Mouse (Mus musculus) CD8-positive naive resting alpha-beta T cell, adult 2 months (primary cell): Measurements from ENCODE around the gene Satb2.
A peak's percentile ranks its signal among the peaks of the same experiment; 100 is the strongest.

Experiments
- DNase-seq, 2 experiments: peaks; one replicate each; pipeline ENCODE4 v3.0.0; 2022; ENCODE audit warnings: low read depth in 2 of 2, low spot score in 2 of 2

Satb2 gene

GRCm38 (mm10) chr1:56973593-56973950, 4.9 kb downstream of the Satb2 start:
- no peak for DNase-seq

GRCm38 (mm10) chr1:56972950-56973592, 5.4 kb downstream of the Satb2 start:
- DNase-seq = peak in 1 of 2 experiments; percentile 21

- DNase-seq = no peak
Observed at GRCm38 (mm10) chr1:56972251-56972949, 6.0 kb downstream of the Satb2 start.

DNA sequence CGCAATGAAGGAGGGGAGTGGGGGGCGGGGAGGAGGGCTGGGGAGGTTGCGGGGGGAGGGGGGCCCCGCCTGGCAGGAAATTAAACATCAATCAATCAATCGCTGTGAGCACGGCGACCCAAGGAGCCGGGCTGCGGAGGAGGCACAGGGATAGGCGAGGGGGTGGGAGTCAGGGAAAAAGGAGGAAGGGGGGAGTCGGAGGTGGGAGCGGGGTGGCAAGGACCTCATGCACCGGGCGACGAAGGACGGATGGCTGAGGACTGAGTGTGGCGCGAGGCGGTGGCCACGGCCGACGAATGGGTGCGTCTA, 6.6 kb downstream of the Satb2 start:
- no peak for DNase-seq

DNA sequence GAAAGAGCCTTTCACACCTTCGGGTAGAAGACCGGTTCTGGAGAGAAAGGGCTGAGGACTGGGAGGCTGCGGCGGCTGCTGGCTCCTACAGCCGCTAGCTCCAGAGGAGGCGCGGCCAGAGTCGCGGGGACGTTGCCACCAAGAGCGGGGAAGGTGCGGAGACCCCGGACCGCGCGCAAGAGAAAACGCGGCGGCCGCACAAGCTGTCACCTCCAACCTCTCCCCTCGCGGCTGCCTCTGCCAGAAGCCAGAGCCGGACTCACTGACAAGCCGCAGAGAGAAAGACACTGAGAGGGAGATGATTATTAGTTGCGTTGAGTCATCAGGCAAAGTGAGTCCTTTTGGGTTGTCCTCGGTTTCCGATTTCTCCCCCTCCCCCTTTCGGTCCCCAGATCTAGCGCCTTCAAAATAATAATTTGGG, 7.0 kb downstream of the Satb2 start:
- DNase-seq = no peak

DNA sequence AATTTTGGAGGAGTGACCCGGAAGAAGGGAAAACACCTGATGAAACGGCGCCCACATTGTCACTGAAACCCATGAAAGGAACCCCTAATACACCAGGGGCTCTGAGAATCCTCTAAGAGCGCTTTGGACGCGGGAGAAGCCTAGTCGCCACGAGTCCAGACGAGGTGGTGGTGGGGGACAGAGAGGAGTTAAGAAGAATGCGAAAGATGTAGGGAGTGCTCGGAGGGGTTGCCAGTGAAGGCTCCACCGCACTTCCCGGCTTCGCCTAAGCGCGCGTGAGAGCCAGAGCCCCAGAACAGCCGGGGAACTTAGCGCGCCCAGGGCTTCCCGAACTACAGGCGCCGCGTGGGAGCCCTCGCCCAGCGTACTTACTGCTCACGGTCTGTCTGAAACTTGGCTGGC, 7.7 kb downstream of the Satb2 start:
- no peak for DNase-seq

DNA sequence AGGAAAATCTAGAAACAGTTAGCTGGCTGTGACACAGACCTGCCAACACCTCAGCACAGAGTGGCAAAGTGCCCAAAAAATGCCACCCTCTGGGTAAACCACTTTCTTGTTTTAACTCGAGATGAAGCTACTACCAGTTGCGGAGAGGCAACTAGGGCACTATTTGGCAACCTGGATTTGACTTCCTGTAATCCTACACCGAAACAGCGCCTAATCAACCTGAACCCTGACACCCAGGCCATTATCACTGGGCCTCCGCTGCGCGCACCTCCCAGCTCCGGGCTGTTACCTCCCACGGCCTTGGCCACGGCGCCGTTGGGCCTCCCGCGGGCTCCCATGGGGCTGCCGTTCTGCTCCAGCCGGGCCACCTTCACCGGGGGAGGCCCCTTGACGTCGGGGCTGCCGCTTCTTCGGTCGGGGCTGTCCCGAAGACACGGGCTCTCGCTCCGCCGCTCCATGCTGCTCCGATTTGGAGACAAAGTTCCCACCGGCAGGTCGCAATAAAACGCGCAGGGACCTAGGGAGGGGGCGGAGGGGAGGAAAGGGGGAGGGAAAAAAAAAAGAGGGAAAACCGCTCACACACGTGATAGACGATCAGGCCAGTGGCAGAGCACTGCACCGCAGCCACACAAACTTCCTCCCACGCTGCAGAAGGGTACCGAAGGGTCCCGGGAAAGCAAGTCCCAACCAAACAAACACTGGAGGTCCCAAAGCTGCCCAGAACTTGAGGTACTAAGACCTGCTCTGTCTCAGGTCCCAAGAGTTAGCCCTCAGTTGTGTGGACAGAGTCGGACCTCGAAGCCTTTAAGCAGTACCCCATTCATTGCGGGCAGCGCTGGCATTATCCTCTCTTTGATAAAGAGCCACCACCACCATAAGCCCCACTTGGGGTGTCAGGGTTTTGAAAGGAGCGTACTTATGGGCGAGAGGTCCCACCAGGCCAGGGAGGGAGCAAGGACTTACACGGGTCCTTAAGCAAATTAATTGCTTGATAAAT, 8.8 kb downstream of the Satb2 start:
- DNase-seq = no peak

DNA sequence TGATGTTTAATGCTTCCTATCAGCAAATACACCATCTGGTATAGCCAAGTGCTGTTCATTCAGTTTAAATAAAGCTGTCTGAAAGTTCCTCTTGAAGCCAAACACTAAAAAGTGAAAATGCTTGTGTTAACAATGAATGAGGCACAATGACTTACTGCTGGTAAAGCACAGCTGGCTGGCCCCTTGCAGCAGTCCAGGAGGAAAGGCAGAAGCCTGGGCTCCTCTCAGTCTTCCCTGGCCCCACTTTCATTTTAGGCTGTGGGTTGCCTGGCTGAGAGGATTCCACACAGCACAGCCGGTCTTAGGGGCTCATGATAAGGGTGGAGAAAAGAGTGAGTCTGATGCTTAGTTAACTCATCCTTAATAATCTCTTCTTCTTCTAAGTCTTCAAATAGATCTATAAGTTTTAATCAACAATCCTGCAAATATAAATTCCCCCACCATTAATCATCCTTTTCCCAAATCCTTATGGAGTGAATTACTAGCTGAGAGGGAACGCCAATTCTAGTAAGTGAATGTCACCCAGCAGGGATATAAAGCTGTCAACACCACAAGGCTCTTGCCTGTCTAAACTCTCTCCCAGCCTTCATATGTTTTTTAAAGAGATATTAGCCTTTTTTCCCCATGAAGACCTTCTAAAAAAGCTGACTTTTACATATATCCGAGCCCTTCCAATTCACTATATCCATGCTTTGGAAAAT, 12.4 kb downstream of the Satb2 start:
- DNase-seq = no peak

- no peak for DNase-seq
Observed at GRCm38 (mm10) chr1:56964493-56964892, 14.0 kb downstream of the Satb2 start.

GRCm38 (mm10) chr1:56963291-56963690, 15.2 kb downstream of the Satb2 start:
- no peak for DNase-seq

DNA sequence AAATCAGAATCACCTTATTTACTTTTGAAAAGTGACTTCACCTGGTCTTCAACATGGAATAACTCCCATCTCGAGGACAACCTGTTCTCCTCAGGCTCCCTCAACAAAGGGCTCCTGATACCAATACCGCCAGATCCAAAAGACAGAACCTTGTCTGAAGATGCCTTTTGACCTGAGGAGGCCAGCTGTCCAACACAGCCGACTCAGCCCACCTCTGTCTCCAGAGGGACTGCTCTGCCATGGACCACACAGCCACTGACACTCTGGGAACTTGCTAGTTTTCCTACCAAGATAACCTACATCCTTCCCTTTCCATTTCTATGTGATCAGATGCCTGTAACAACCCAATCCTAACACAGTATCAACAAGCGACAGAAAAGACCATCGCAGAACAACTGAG, 19.5 kb downstream of the Satb2 start:
- DNase-seq = no peak

DNA sequence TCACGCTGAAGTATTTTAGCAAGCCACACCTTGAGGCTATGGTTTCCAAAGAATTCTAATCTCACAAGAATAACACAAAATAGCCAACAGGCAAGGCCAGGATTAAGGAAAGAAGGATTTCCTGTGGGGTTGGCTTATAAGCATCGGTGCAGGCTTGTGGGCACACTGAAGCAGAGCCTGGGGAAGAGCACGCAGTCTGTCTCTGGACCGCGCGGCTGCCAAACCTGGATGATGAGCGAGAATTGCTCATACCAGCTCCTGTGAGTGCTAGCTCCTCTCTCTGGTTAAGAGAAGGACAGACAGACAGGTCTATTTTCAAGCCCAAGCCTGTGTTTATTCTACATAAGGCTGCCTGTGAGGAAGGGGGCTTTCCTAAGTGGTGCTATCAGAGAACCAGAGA, 20.5 kb downstream of the Satb2 start:
- DNase-seq = no peak

DNA sequence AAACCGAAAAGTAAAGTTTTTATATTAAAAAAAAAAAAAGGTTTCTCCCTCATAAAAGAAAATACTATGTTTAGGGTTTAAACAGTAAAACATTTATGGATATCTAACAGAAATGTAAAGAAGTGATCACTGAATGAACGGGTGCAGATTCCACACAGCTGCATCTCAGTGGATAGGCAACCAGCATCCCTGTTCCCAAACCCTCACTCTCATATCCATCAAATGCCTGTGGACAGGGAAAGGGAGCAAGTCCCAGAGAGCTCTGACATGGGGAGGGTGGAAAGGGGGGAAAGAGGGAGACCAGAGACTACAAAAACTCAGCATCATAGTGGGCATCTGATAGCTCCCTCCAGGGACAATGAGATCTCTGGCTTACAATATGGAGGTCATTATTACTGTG, 21.6 kb downstream of the Satb2 start:
- no peak for DNase-seq

GRCm38 (mm10) chr1:56955739-56956085, 22.7 kb downstream of the Satb2 start:
- no peak for DNase-seq

DNA sequence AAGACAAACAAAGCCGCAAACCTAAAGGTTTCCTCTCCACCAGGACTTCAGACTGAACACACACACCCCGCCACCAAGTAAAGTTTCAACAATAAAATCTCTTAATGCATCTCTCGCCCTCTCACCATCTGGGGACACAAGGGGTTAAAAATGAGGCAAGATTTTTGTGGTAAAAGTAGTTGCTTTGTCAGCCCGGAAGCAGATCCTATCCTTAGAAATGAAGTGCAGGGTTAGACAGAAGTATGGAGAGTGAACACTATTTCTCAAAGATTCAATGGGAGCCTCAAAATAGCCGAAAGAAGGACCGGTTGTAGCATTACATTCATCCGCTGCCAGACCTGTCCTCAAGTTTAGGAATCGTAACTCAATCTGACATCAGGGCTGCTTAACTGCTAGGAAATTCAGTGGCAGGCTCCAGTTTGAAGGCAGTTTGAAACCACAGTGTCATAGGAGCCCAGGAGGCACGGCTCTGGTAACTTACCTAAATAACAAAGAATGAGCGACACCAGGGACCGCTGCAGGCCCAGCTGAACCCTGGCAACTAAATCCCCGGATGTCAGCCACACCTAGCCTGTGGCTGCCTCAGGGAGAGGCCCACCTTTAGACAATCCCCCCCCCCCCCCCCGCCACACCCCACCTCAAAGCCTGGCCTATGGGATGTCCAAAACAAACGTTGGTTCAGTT, 23.3 kb downstream of the Satb2 start:
- no peak for DNase-seq

GRCm38 (mm10) chr1:56953538-56953937, 24.9 kb downstream of the Satb2 start:
- no peak for DNase-seq

DNA sequence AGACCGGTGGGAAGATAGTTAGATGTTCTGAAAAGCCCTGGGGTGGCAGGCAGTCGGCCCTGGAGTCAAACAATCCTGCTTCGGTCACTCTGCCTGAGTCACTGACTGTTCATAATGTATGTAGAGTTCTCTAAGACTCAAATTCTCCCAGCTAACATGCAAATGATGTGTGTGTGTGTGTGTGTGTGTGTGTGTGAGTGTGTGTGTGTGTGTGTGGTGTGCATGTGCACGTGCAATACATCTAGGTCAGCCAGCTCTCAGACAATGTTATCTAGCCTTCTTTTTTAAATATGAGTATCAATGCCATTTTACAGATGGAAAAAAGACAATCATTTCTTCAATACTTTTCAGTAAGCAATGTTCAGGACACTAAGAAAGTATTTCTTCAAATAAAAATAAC, 26.5 kb downstream of the Satb2 start:
- no peak for DNase-seq

- no peak for DNase-seq
Observed at GRCm38 (mm10) chr1:56951525-56951924, 26.9 kb downstream of the Satb2 start.

- DNase-seq = no peak
Observed at GRCm38 (mm10) chr1:56939432-56939831, 39.0 kb downstream of the Satb2 start.

GRCm38 (mm10) chr1:56938432-56938831, 40.0 kb downstream of the Satb2 start:
- no peak for DNase-seq

DNA sequence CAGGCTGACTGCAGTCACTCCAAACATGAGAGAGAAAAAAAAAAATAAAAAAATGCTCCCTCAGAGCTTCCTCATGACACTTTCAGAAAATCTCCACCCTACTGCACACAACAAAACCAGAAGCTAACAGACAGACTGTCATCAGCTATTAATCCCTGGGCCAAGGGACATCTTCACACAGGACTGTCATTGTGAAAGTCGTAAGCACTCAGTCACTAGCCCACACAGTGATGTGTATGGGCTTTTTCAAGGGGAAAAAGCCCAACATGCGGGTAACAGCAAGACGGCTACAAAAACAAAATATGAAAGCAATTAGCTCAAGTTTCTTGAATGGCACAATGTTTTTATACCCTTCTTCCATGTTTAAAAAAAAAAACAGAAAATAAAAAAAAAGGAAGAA, 41.9 kb downstream of the Satb2 start:
- no peak for DNase-seq
